Mouse (Mus musculus): ENCODE results near the gene Grik5. TPM values are rescaled to one million over a fixed set of nuclear protein-coding genes. Genes with fewer than 3 reads are reported as not detected.

Gene Grik5
- total RNA-seq, 2 experiments from 2014 or later: 4.4 to 5.7 TPM

GRCm38 (mm10) chr7:24964897-24965535 lies 107.1 kb downstream of the Grik5 start:
- peak; percentile 75 to 87 for DNase-seq
- intact Hi-C loops (cut with DNase I): loop anchor here (1.0 kb wide), 1 partner anchor 75 kb away; no protein-coding TSS in a partner anchor

DNA sequence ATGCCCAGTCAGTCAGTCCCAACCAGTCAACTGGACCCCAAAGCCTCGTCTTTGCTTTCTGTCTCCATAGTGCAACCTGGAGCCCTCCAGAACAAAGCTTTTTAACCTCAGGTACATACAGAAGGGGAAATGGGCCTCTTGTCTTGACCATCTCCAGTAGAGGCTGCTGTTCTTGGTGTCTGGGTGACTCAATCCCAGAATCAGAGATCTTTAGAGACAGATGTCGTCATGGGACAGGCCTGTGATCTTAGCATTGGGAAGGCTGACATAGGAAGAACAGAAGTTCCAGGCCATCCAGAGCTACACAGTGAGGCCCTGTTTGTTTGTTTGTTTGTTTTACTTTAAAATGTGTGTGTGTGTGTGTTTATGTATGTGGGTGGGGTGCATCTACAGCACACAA lies 107.9 kb downstream of the Grik5 start:
- intact Hi-C loops (cut with DNase I): no loop called here
- DNase-seq: no peak

Small RNA genes within 50 kb of the gene (microRNA-seq; reads per million reads assigned to microRNA genes)
- gene Mir6537 (ENCODE audit: borderline number of aligned reads in 2 of 2) (0 reads per million in 2 experiments), gene Mir7046 (ENCODE audit: borderline number of aligned reads in 2 of 2) (0.72 to 2.0 reads per million in 2 experiments), gene Mir7047 (ENCODE audit: borderline number of aligned reads in 2 of 2) (0 reads per million in 2 experiments)

Other genes starting within 250 kb of the Grik5 start
- gene Gm9844, start 210.1 kb downstream of the Grik5 start, total RNA-seq (2021): not detected
- gene Lypd4, start 202.4 kb downstream of the Grik5 start, total RNA-seq (2021): not detected
- gene Dmrtc2, start 202.3 kb downstream of the Grik5 start, total RNA-seq (2021): not detected
- 100 to 1,000 TPM; 514 to 531 TPM for gene Rps19, start 188.0 kb downstream of the Grik5 start, total RNA-seq (2021)
- gene Cd79a, start 175.0 kb downstream of the Grik5 start, total RNA-seq (2021): 1 to 10 TPM; 1.7 to 2.5 TPM
- gene Arhgef1, start 169.4 kb downstream of the Grik5 start, total RNA-seq (2021): 10 to 100 TPM; 48.8 to 52.8 TPM
- gene Gm4881, start 127.9 kb downstream of the Grik5 start, total RNA-seq (2021): not detected
- 100 to 1,000 TPM; 305 to 326 TPM for gene Rabac1, start 99.6 kb downstream of the Grik5 start, total RNA-seq (2021)
- under 1 TPM; 0.35 to 0.67 TPM for gene Atp1a3, start 66.4 kb downstream of the Grik5 start, total RNA-seq (2021)
- gene Zfp574, start 221 bp upstream of the Grik5 start, total RNA-seq (2021): 10 to 100 TPM in 1 of 2 experiments, 1 to 10 TPM in 1; 9.8 to 10.7 TPM
- under 1 TPM; 0.53 to 0.68 TPM for gene Pou2f2, start 107.4 kb upstream of the Grik5 start, total RNA-seq (2021)
- 10 to 100 TPM; 17.3 to 22.2 TPM for gene Dedd2, start 148.3 kb upstream of the Grik5 start, total RNA-seq (2021)
- 1 to 10 TPM; 8.9 to 10.0 TPM for gene Zfp526, start 149.1 kb upstream of the Grik5 start, total RNA-seq (2021)
- 10 to 100 TPM; 67.5 to 69.2 TPM for gene Gsk3a, start 165.5 kb upstream of the Grik5 start, total RNA-seq (2021)
- gene Erf, start 178.4 kb upstream of the Grik5 start, total RNA-seq (2021): 10 to 100 TPM; 22.3 to 26.2 TPM
- 10 to 100 TPM; 63.7 to 68.7 TPM for gene Cic, start 195.4 kb upstream of the Grik5 start, total RNA-seq (2021)
- 1 to 10 TPM; 3.7 to 5.1 TPM for gene Pafah1b3, start 225.6 kb upstream of the Grik5 start, total RNA-seq (2021)
- not detected for gene Prr19, start 229.1 kb upstream of the Grik5 start, total RNA-seq (2021)
- gene Tmem145, start 233.8 kb upstream of the Grik5 start, total RNA-seq (2021): not detected
- gene Megf8, start 244.8 kb upstream of the Grik5 start, total RNA-seq (2021): 10 to 100 TPM; 30.4 to 31.1 TPM